Mouse (Mus musculus): Measurements from ENCODE around the gene Npc2. TPM values are rescaled to one million over a fixed set of nuclear protein-coding genes. Genes with fewer than 3 reads are reported as not detected.
A peak's percentile ranks its signal among the peaks of the same experiment; 100 is the strongest.

The Npc2 gene
- polyA plus RNA-seq (2012; ENCODE audit: insufficient read depth, insufficient read length, missing spikeins), result 677 and 718 TPM in 2 replicates

- peak within 1 kb of the TSS; percentile 95 for H3K4me3 ChIP-seq (ENCODE audit: insufficient read depth, low read length)
- H3K4me1 ChIP-seq (ENCODE audit: control insufficient read depth, insufficient read depth, low read length), result peaks cover 33% of the 10 kb centered on the region
- peak; percentile 85 for TF ChIP-seq POLR2A (IDR thresholded peaks at IDR 0.05; ENCODE audit: borderline replicate concordance, low read depth, low read length)
- no peak for TF ChIP-seq CTCF (IDR thresholded peaks at IDR 0.05; ENCODE audit: low read depth, low read length)
- H3K27ac ChIP-seq (ENCODE audit: insufficient read depth, low read depth, low read length), result peak within 1 kb of the TSS; percentile 99
Observed at GRCm38 (mm10) chr12:84772726-84773441, at the start of gene Npc2, which contains the start of gene Isca2. TSS of gene Npc2 (minus strand) at chr12:84773152. TSS of gene Isca2 (plus strand) at chr12:84773251.

GRCm38 (mm10) chr12:84819236-84820168 lies 46.5 kb upstream of the Npc2 start:
- TF ChIP-seq CTCF (IDR thresholded peaks at IDR 0.05; ENCODE audit: low read depth, low read length) (no peak), POLR2A (IDR thresholded peaks at IDR 0.05; ENCODE audit: borderline replicate concordance, low read depth, low read length) (no peak)
- Histone ChIP-seq H3K27ac (ENCODE audit: insufficient read depth, low read depth, low read length) (no peak overlapping the region), H3K4me1 (ENCODE audit: control insufficient read depth, insufficient read depth, low read length) (0 out of 2 replicates have a peak, but pooled peaks cover 3% of the 10 kb centered on the region), H3K4me3 (ENCODE audit: insufficient read depth, low read length) (no peak overlapping the region)

GRCm38 (mm10) chr12:84818496-84818895 lies 45.5 kb upstream of the Npc2 start:
- Histone ChIP-seq H3K27ac (ENCODE audit: insufficient read depth, low read depth, low read length) (no peak overlapping the region), H3K4me1 (ENCODE audit: control insufficient read depth, insufficient read depth, low read length) (0 out of 2 replicates have a peak, but pooled peaks cover 3% of the 10 kb centered on the region), H3K4me3 (ENCODE audit: insufficient read depth, low read length) (no peak overlapping the region)
- 0 out of 2 replicates have a peak, but pooled peaks have one; percentile 18 for TF ChIP-seq CTCF (IDR thresholded peaks at IDR 0.05; ENCODE audit: low read depth, low read length)
- TF ChIP-seq POLR2A (IDR thresholded peaks at IDR 0.05; ENCODE audit: borderline replicate concordance, low read depth, low read length), result no peak

- TF ChIP-seq CTCF (IDR thresholded peaks at IDR 0.05; ENCODE audit: low read depth, low read length) (no peak), POLR2A (IDR thresholded peaks at IDR 0.05; ENCODE audit: borderline replicate concordance, low read depth, low read length) (no peak)
- H3K27ac ChIP-seq (ENCODE audit: insufficient read depth, low read depth, low read length), result no peak overlapping the region
- H3K4me3 ChIP-seq (ENCODE audit: insufficient read depth, low read length), result no peak overlapping the region
- 0 out of 2 replicates have a peak, but pooled peaks cover 3% of the 10 kb centered on the region for H3K4me1 ChIP-seq (ENCODE audit: control insufficient read depth, insufficient read depth, low read length)
Observed at GRCm38 (mm10) chr12:84814663-84815325, 41.8 kb upstream of the Npc2 start.

GRCm38 (mm10) chr12:84813773-84814172 lies 40.8 kb upstream of the Npc2 start:
- TF ChIP-seq POLR2A (IDR thresholded peaks at IDR 0.05; ENCODE audit: borderline replicate concordance, low read depth, low read length), result no peak
- no peak for TF ChIP-seq CTCF (IDR thresholded peaks at IDR 0.05; ENCODE audit: low read depth, low read length)
- Histone ChIP-seq H3K4me1 (ENCODE audit: control insufficient read depth, insufficient read depth, low read length) (peaks cover 2% of the 10 kb centered on the region; the same call in 1 of the 2 replicates), H3K4me3 (ENCODE audit: insufficient read depth, low read length) (no peak overlapping the region), H3K27ac (ENCODE audit: insufficient read depth, low read depth, low read length) (no peak overlapping the region)

GRCm38 (mm10) chr12:84812004-84812403 lies 39.1 kb upstream of the Npc2 start:
- H3K27ac ChIP-seq (ENCODE audit: insufficient read depth, low read depth, low read length), result no peak overlapping the region
- TF ChIP-seq POLR2A (IDR thresholded peaks at IDR 0.05; ENCODE audit: borderline replicate concordance, low read depth, low read length), result no peak
- TF ChIP-seq CTCF (IDR thresholded peaks at IDR 0.05; ENCODE audit: low read depth, low read length), result no peak
- H3K4me1 ChIP-seq (ENCODE audit: control insufficient read depth, insufficient read depth, low read length), result peaks cover 4% of the 10 kb centered on the region; the same call in 1 of the 2 replicates
- H3K4me3 ChIP-seq (ENCODE audit: insufficient read depth, low read length), result no peak overlapping the region

- TF ChIP-seq POLR2A (IDR thresholded peaks at IDR 0.05; ENCODE audit: borderline replicate concordance, low read depth, low read length), result no peak
- TF ChIP-seq CTCF (IDR thresholded peaks at IDR 0.05; ENCODE audit: low read depth, low read length), result no peak
- H3K4me1 ChIP-seq (ENCODE audit: control insufficient read depth, insufficient read depth, low read length), result peaks cover 4% of the 10 kb centered on the region; the same call in 1 of the 2 replicates
- H3K4me3 ChIP-seq (ENCODE audit: insufficient read depth, low read length), result no peak overlapping the region
- no peak overlapping the region for H3K27ac ChIP-seq (ENCODE audit: insufficient read depth, low read depth, low read length)
Observed at GRCm38 (mm10) chr12:84811510-84811909, 38.6 kb upstream of the Npc2 start.

GRCm38 (mm10) chr12:84810810-84811209 lies 37.9 kb upstream of the Npc2 start:
- H3K4me1 ChIP-seq (ENCODE audit: control insufficient read depth, insufficient read depth, low read length), result peaks cover 4% of the 10 kb centered on the region; the same call in 1 of the 2 replicates
- no peak overlapping the region for H3K27ac ChIP-seq (ENCODE audit: insufficient read depth, low read depth, low read length)
- TF ChIP-seq POLR2A (IDR thresholded peaks at IDR 0.05; ENCODE audit: borderline replicate concordance, low read depth, low read length) (no peak), CTCF (IDR thresholded peaks at IDR 0.05; ENCODE audit: low read depth, low read length) (no peak)
- H3K4me3 ChIP-seq (ENCODE audit: insufficient read depth, low read length), result no peak overlapping the region

- no peak overlapping the region for H3K4me3 ChIP-seq (ENCODE audit: insufficient read depth, low read length)
- H3K4me1 ChIP-seq (ENCODE audit: control insufficient read depth, insufficient read depth, low read length), result peaks cover 7% of the 10 kb centered on the region
- TF ChIP-seq POLR2A (IDR thresholded peaks at IDR 0.05; ENCODE audit: borderline replicate concordance, low read depth, low read length) (no peak), CTCF (IDR thresholded peaks at IDR 0.05; ENCODE audit: low read depth, low read length) (no peak)
- H3K27ac ChIP-seq (ENCODE audit: insufficient read depth, low read depth, low read length), result no peak overlapping the region
Observed at GRCm38 (mm10) chr12:84809033-84809432, 36.1 kb upstream of the Npc2 start.

Measured in bone marrow macrophage, adult 2 months (primary cell).